Mouse (Mus musculus): ENCODE measurements around the gene Nkpd1. TPM values are rescaled to one million over a fixed set of nuclear protein-coding genes. Genes with fewer than 3 reads are reported as not detected.

Gene Nkpd1
- polyA plus RNA-seq, 1 experiment from 2014 or later: 0.16 TPM

GRCm38 (mm10) chr7:19561765-19562642 lies 44.4 kb downstream of the Nkpd1 start:
- WGBS: under 1% methylated on average over 102 of the region's 102 CpGs
- H3K36me3 ChIP-seq (ENCODE audit: control insufficient read depth, insufficient read depth, low read length): peaks cover 18% of the 10 kb centered on the region
- H3K9ac ChIP-seq (ENCODE audit: low read length): peak overlapping the region; percentile 95
- peak; percentile 91 for ATAC-seq (ENCODE audit: low read depth)
- no peaks in the 10 kb centered on the region for H3K27me3 ChIP-seq (ENCODE audit: control insufficient read depth, insufficient read depth, low read depth, low read length)
- peak overlapping the region; percentile 96 for H3K4me3 ChIP-seq (ENCODE audit: low read length)
- H3K27ac ChIP-seq (ENCODE audit: low read length): peak overlapping the region; percentile 88
- no peaks in the 10 kb centered on the region; the same call in 1 of the 2 replicates for H3K9me3 ChIP-seq (ENCODE audit: control insufficient read depth, low read length)
- H3K4me1 ChIP-seq (replicated peaks; ENCODE audit: control insufficient read depth, insufficient read depth, low read length): peaks cover 36% of the 10 kb centered on the region
- peak overlapping the region; percentile 72 for H3K4me2 ChIP-seq (ENCODE audit: low read depth, low read length)

GRCm38 (mm10) chr7:19562643-19563410 lies 45.2 kb downstream of the Nkpd1 start, which contains the start of gene Ppp1r37:
Ppp1r37 (minus strand) TSS chr7:19563076.
- peak within 1 kb of the TSS; percentile 96 for H3K4me3 ChIP-seq (ENCODE audit: low read length)
- ATAC-seq (ENCODE audit: low read depth): peak; percentile 29
- no peaks in the 10 kb centered on the region; the same call in 1 of the 2 replicates for H3K9me3 ChIP-seq (ENCODE audit: control insufficient read depth, low read length)
- H3K4me1 ChIP-seq (replicated peaks; ENCODE audit: control insufficient read depth, insufficient read depth, low read length): peaks cover 32% of the 10 kb centered on the region
- H3K27me3 ChIP-seq (ENCODE audit: control insufficient read depth, insufficient read depth, low read depth, low read length): no peaks in the 10 kb centered on the region
- H3K27ac ChIP-seq (ENCODE audit: low read length): peak within 1 kb of the TSS; percentile 88
- peak within 1 kb of the TSS; percentile 95 for H3K9ac ChIP-seq (ENCODE audit: low read length)
- H3K4me2 ChIP-seq (ENCODE audit: low read depth, low read length): peak within 1 kb of the TSS; percentile 72
- WGBS: 2% methylated on average over 19 of the region's 19 CpGs
- H3K36me3 ChIP-seq (ENCODE audit: control insufficient read depth, insufficient read depth, low read length): peaks cover 19% of the 10 kb centered on the region

- Histone ChIP-seq H3K9me3 (ENCODE audit: control insufficient read depth, low read length) (no peaks in the 10 kb centered on the region; the same call in 1 of the 2 replicates), H3K27me3 (ENCODE audit: control insufficient read depth, insufficient read depth, low read depth, low read length) (no peaks in the 10 kb centered on the region), H3K4me2 (ENCODE audit: low read depth, low read length) (no peak overlapping the region), H3K4me3 (ENCODE audit: low read length) (no peak overlapping the region), H3K27ac (ENCODE audit: low read length) (no peak overlapping the region), H3K4me1 (replicated peaks; ENCODE audit: control insufficient read depth, insufficient read depth, low read length) (peaks cover 24% of the 10 kb centered on the region), H3K36me3 (ENCODE audit: control insufficient read depth, insufficient read depth, low read length) (peaks cover 19% of the 10 kb centered on the region), H3K9ac (ENCODE audit: low read length) (no peak overlapping the region)
- 83% methylated on average over 3 of the region's 3 CpGs for WGBS
- ATAC-seq (ENCODE audit: low read depth): no peak
Measured at GRCm38 (mm10) chr7:19563884-19564283, 46.2 kb downstream of the Nkpd1 start.

- H3K27ac ChIP-seq (ENCODE audit: low read length): no peak overlapping the region
- WGBS: 89% methylated on average over 4 of the region's 4 CpGs
- H3K36me3 ChIP-seq (ENCODE audit: control insufficient read depth, insufficient read depth, low read length): peaks cover 22% of the 10 kb centered on the region
- no peaks in the 10 kb centered on the region for H3K27me3 ChIP-seq (ENCODE audit: control insufficient read depth, insufficient read depth, low read depth, low read length)
- H3K9ac ChIP-seq (ENCODE audit: low read length): no peak overlapping the region
- H3K9me3 ChIP-seq (ENCODE audit: control insufficient read depth, low read length): no peaks in the 10 kb centered on the region; the same call in 1 of the 2 replicates
- no peak for ATAC-seq (ENCODE audit: low read depth)
- H3K4me2 ChIP-seq (ENCODE audit: low read depth, low read length): no peak overlapping the region
- H3K4me1 ChIP-seq (replicated peaks; ENCODE audit: control insufficient read depth, insufficient read depth, low read length): peaks cover 18% of the 10 kb centered on the region
- no peak overlapping the region for H3K4me3 ChIP-seq (ENCODE audit: low read length)
Measured at GRCm38 (mm10) chr7:19564455-19564854, 46.8 kb downstream of the Nkpd1 start.

- no peak overlapping the region for H3K27ac ChIP-seq (ENCODE audit: low read length)
- no peak for ATAC-seq (ENCODE audit: low read depth)
- WGBS: 94% methylated on average over 2 of the region's 2 CpGs
- no peak overlapping the region for H3K4me3 ChIP-seq (ENCODE audit: low read length)
- no peak overlapping the region for H3K9ac ChIP-seq (ENCODE audit: low read length)
- H3K27me3 ChIP-seq (ENCODE audit: control insufficient read depth, insufficient read depth, low read depth, low read length): no peaks in the 10 kb centered on the region
- H3K36me3 ChIP-seq (ENCODE audit: control insufficient read depth, insufficient read depth, low read length): peaks cover 30% of the 10 kb centered on the region
- no peaks in the 10 kb centered on the region; the same call in 1 of the 2 replicates for H3K9me3 ChIP-seq (ENCODE audit: control insufficient read depth, low read length)
- no peak overlapping the region for H3K4me2 ChIP-seq (ENCODE audit: low read depth, low read length)
- H3K4me1 ChIP-seq (replicated peaks; ENCODE audit: control insufficient read depth, insufficient read depth, low read length): peaks cover 6% of the 10 kb centered on the region
Measured at GRCm38 (mm10) chr7:19565803-19566202, 48.2 kb downstream of the Nkpd1 start.

GRCm38 (mm10) chr7:19567426-19567825 lies 49.8 kb downstream of the Nkpd1 start:
- Histone ChIP-seq H3K9me3 (ENCODE audit: control insufficient read depth, low read length) (no peaks in the 10 kb centered on the region; the same call in 1 of the 2 replicates), H3K4me2 (ENCODE audit: low read depth, low read length) (no peak overlapping the region), H3K36me3 (ENCODE audit: control insufficient read depth, insufficient read depth, low read length) (peaks cover 32% of the 10 kb centered on the region), H3K27me3 (ENCODE audit: control insufficient read depth, insufficient read depth, low read depth, low read length) (no peaks in the 10 kb centered on the region), H3K27ac (ENCODE audit: low read length) (no peak overlapping the region), H3K4me1 (replicated peaks; ENCODE audit: control insufficient read depth, insufficient read depth, low read length) (peaks cover 13% of the 10 kb centered on the region), H3K4me3 (ENCODE audit: low read length) (no peak overlapping the region), H3K9ac (ENCODE audit: low read length) (no peak overlapping the region)
- no peak for ATAC-seq (ENCODE audit: low read depth)
- WGBS: 85% methylated on average over 8 of the region's 8 CpGs

- Histone ChIP-seq H3K27me3 (ENCODE audit: control insufficient read depth, insufficient read depth, low read depth, low read length) (no peaks in the 10 kb centered on the region), H3K4me1 (replicated peaks; ENCODE audit: control insufficient read depth, insufficient read depth, low read length) (peaks cover 16% of the 10 kb centered on the region), H3K27ac (ENCODE audit: low read length) (no peak overlapping the region), H3K4me3 (ENCODE audit: low read length) (no peak overlapping the region), H3K36me3 (ENCODE audit: control insufficient read depth, insufficient read depth, low read length) (peaks cover 27% of the 10 kb centered on the region), H3K4me2 (ENCODE audit: low read depth, low read length) (no peak overlapping the region), H3K9me3 (ENCODE audit: control insufficient read depth, low read length) (no peaks in the 10 kb centered on the region; the same call in 1 of the 2 replicates), H3K9ac (ENCODE audit: low read length) (no peak overlapping the region)
- no peak for ATAC-seq (ENCODE audit: low read depth)
- 86% methylated on average over 3 of the region's 3 CpGs for WGBS
Measured at GRCm38 (mm10) chr7:19569647-19570046, 52.0 kb downstream of the Nkpd1 start.

- Histone ChIP-seq H3K36me3 (ENCODE audit: control insufficient read depth, insufficient read depth, low read length) (peaks cover 13% of the 10 kb centered on the region), H3K4me1 (replicated peaks; ENCODE audit: control insufficient read depth, insufficient read depth, low read length) (peaks cover 25% of the 10 kb centered on the region), H3K27ac (ENCODE audit: low read length) (peak overlapping the region; percentile 93), H3K4me2 (ENCODE audit: low read depth, low read length) (peak overlapping the region; percentile 78), H3K9ac (ENCODE audit: low read length) (peak overlapping the region; percentile 91), H3K4me3 (ENCODE audit: low read length) (peak overlapping the region; percentile 92), H3K9me3 (ENCODE audit: control insufficient read depth, low read length) (no peaks in the 10 kb centered on the region), H3K27me3 (ENCODE audit: control insufficient read depth, insufficient read depth, low read depth, low read length) (peaks cover 19% of the 10 kb centered on the region)
- WGBS: under 1% methylated on average over 52 of the region's 53 CpGs
- ATAC-seq (ENCODE audit: low read depth): peak; percentile 90
Measured at GRCm38 (mm10) chr7:19572926-19573775, 55.5 kb downstream of the Nkpd1 start.

Data from lung, embryonic 16.5 days (tissue).